Mouse (Mus musculus): ENCODE measurements around the gene Kcne1. TPM values are rescaled to one million over a fixed set of nuclear protein-coding genes. Genes with fewer than 3 reads are reported as not detected.

The Kcne1 gene
- polyA plus RNA-seq, 1 experiment from 2014 or later: 64.5 TPM

Other genes with a start within 250 kb of the Kcne1 start
- gene Kcne2, start 67.1 kb downstream of the Kcne1 start, polyA plus RNA-seq (2014; fragmentation: Nextera tagmentation; extraction: Ambion mirVana): 1.8 and 1.9 TPM in 2 replicates
- gene Smim11, start 58.2 kb downstream of the Kcne1 start, polyA plus RNA-seq (2014; fragmentation: Nextera tagmentation; extraction: Ambion mirVana): 117 and 119 TPM in 2 replicates
- not detected in 2 replicates for gene Fam243, start 38.0 kb downstream of the Kcne1 start, polyA plus RNA-seq (2014; fragmentation: Nextera tagmentation; extraction: Ambion mirVana)
- 103 and 150 TPM in 2 replicates for gene Rcan1, start 111.4 kb upstream of the Kcne1 start, polyA plus RNA-seq (2014; fragmentation: Nextera tagmentation; extraction: Ambion mirVana)
- gene Clic6, start 126.3 kb upstream of the Kcne1 start, polyA plus RNA-seq (2014; fragmentation: Nextera tagmentation; extraction: Ambion mirVana): 0.54 and 0.59 TPM in 2 replicates

Measured in heart, embryonic 11.5 days (tissue).